Mouse (Mus musculus): ENCODE measurements around the gene Pex11g.

GRCm38 (mm10) chr8:3464309-3464708 is 3.2 kb downstream of the Pex11g start:
- TF ChIP-seq CTCF (IDR thresholded peaks at IDR 0.05; ENCODE audit: low read depth, low read length): no peak
- no peak for TF ChIP-seq POLR2A (IDR thresholded peaks at IDR 0.05; ENCODE audit: borderline replicate concordance, low read depth, low read length)

Data from bone marrow macrophage, adult 2 months (primary cell).